Mouse (Mus musculus) liver, postnatal 0 days (tissue): ENCODE data around the gene Slc16a5.

Experiments used
- CTCF ChIP-seq: sonication (generic); IDR thresholded peaks from 2 replicates; pipeline ENCODE4 v1.5.1; 2016; ENCODE audit warnings: antibody characterized with exemption, low read depth
- EP300 ChIP-seq: IDR thresholded peaks from 2 replicates; pipeline ENCODE4 v1.6.1; 2016; ENCODE audit warnings: antibody characterized with exemption, low read depth, mild to moderate bottlenecking

DNA sequence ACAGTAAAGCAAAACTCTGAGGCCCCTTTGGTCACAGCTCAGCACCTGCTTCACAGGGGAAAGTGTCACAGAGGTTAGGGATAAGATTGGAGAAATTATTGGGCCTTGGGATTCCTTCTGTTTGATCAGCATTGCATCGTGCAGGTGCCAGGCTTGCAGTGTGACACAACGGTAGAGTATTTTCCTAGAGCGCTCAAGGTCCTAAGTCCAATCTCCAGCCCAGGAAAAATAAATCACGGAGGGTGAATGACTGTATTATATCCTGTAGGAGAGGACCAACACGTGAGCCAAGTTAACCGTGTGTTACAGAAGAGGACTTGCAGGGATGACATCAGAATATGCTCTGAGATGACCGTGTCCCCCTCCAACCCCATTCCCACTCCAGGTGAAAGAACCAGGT lies 12.1 kb upstream of the Slc16a5 start:
- TF ChIP-seq EP300 (peak; percentile 68), CTCF (no peak)
